Mouse (Mus musculus): ENCODE measurements around the gene Jam3. TPM values are rescaled to one million over a fixed set of nuclear protein-coding genes. Genes with fewer than 3 reads are reported as not detected.

Jam3 gene
- polyA plus RNA-seq, 1 experiment, result 2.5 TPM

DNA sequence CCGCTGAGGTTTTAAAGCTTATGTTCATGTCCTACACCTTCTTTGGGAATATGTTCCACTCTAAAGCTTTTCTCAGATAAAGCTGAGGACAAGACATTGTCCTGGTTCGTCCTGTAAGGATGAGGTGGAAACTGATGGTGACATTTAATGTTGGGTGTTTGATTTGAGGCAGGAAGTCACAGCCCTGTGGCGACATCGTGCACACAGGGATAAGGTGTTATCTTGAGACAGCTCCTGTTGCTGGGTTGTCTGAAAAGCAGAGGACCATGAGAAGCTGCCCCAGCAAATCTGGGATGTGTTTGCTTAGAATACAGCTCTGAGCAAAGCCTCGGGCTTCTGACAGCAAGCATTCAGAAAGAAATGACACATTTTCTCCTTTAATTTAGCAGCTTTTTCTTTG, 69.0 kb downstream of the Jam3 start:
- Histone ChIP-seq H3K4me3 (ENCODE audit: control insufficient read depth, insufficient read depth, low read length) (no peak overlapping the region), H3K36me3 (ENCODE audit: control insufficient read depth, insufficient read depth, low read length) (peaks cover 85% of the 10 kb centered on the region), H3K27ac (ENCODE audit: control insufficient read depth, insufficient read depth, low read length) (no peak overlapping the region), H3K4me1 (replicated peaks; ENCODE audit: control insufficient read depth, insufficient read depth, low read length) (no peaks in the 10 kb centered on the region), H3K27me3 (ENCODE audit: control insufficient read depth, insufficient read depth, low read length) (no peaks in the 10 kb centered on the region)
- no peak for DNase-seq
- WGBS, result 96% methylated on average over 5 of the region's 5 CpGs
- TF ChIP-seq CTCF (IDR thresholded peaks at IDR 0.05; ENCODE audit: borderline replicate concordance, control insufficient read depth, extremely low read depth, insufficient read depth, low read length, poor library complexity), result no peak
- TF ChIP-seq POLR2A (IDR thresholded peaks at IDR 0.05; ENCODE audit: control insufficient read depth, extremely low read depth, insufficient read depth, low read length, poor library complexity), result no peak

DNA sequence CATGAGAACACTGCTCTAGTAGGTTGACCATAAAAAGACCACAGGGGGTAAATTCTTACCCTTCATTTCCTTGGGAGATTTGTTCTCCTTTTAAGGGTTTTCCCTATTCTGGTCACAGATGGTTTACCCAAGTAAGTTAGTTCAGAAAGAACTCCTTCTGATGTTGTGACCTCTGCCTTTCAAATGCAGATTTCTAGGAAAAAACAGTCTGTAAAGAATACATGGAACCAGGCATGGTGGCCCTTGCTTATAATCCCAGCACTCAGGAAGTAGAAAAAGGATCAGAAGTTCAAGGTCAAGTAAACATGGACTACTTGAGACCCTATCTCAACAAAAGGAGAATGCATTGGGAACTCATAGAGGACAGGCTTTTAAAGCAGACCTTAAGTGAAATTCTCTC, 79.4 kb downstream of the Jam3 start:
- H3K36me3 ChIP-seq (ENCODE audit: control insufficient read depth, insufficient read depth, low read length), result peaks cover 55% of the 10 kb centered on the region
- DNase-seq, result no peak
- no peaks in the 10 kb centered on the region for H3K4me1 ChIP-seq (replicated peaks; ENCODE audit: control insufficient read depth, insufficient read depth, low read length)
- TF ChIP-seq CTCF (IDR thresholded peaks at IDR 0.05; ENCODE audit: borderline replicate concordance, control insufficient read depth, extremely low read depth, insufficient read depth, low read length, poor library complexity) (no peak), POLR2A (IDR thresholded peaks at IDR 0.05; ENCODE audit: control insufficient read depth, extremely low read depth, insufficient read depth, low read length, poor library complexity) (no peak)
- H3K27me3 ChIP-seq (ENCODE audit: control insufficient read depth, insufficient read depth, low read length), result no peaks in the 10 kb centered on the region
- no peak overlapping the region for H3K27ac ChIP-seq (ENCODE audit: control insufficient read depth, insufficient read depth, low read length)
- no peak overlapping the region for H3K4me3 ChIP-seq (ENCODE audit: control insufficient read depth, insufficient read depth, low read length)

DNA sequence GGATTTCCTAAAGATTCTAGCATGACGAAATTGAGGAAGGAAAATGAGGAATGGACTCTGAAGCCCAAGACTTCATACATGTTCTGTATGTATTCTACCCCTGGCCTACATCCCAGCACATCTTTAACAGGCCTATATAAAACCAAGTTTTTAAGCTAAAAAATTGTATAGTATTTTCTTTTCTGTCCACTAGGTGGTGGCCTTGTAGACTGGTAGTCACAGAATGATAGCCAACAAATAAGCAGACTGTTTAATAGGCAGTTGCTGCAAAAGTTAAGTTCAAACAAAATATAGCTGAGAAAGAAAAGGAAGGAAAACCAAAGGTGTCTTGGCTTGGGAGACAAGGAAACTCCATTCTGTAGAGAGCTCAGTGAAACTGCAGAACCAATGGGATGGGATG, 80.5 kb downstream of the Jam3 start:
- 92% methylated on average over 1 of the region's 1 CpGs for WGBS
- TF ChIP-seq CTCF (IDR thresholded peaks at IDR 0.05; ENCODE audit: borderline replicate concordance, control insufficient read depth, extremely low read depth, insufficient read depth, low read length, poor library complexity), result no peak
- no peak for TF ChIP-seq POLR2A (IDR thresholded peaks at IDR 0.05; ENCODE audit: control insufficient read depth, extremely low read depth, insufficient read depth, low read length, poor library complexity)
- peaks cover 61% of the 10 kb centered on the region for H3K36me3 ChIP-seq (ENCODE audit: control insufficient read depth, insufficient read depth, low read length)
- no peak for DNase-seq
- no peaks in the 10 kb centered on the region for H3K4me1 ChIP-seq (replicated peaks; ENCODE audit: control insufficient read depth, insufficient read depth, low read length)
- H3K27ac ChIP-seq (ENCODE audit: control insufficient read depth, insufficient read depth, low read length), result no peak overlapping the region
- no peak overlapping the region for H3K4me3 ChIP-seq (ENCODE audit: control insufficient read depth, insufficient read depth, low read length)
- H3K27me3 ChIP-seq (ENCODE audit: control insufficient read depth, insufficient read depth, low read length), result no peaks in the 10 kb centered on the region

DNA sequence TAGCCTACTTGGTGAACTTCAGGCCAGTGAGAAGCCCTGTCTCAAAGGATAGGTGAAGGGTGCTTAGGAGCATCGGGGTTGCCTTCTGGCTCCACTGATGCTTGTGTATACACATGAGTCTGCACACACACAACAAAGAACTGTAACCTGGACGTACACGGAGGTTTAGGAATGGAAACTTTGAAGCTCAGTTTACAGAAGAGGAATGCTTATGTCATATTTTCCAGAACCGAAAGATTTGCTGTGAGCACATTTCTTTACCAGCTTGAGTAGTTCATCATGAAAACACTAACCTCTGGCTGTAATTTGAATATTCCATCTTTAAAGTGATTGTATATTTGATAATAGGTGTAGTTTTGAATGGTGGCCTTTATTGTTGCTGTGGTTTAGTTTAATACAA, 84.3 kb downstream of the Jam3 start:
- Histone ChIP-seq H3K36me3 (ENCODE audit: control insufficient read depth, insufficient read depth, low read length) (peaks cover 84% of the 10 kb centered on the region), H3K27me3 (ENCODE audit: control insufficient read depth, insufficient read depth, low read length) (no peaks in the 10 kb centered on the region), H3K4me1 (replicated peaks; ENCODE audit: control insufficient read depth, insufficient read depth, low read length) (no peaks in the 10 kb centered on the region), H3K4me3 (ENCODE audit: control insufficient read depth, insufficient read depth, low read length) (no peak overlapping the region), H3K27ac (ENCODE audit: control insufficient read depth, insufficient read depth, low read length) (no peak overlapping the region)
- 96% methylated on average over 4 of the region's 4 CpGs for WGBS
- no peak for TF ChIP-seq CTCF (IDR thresholded peaks at IDR 0.05; ENCODE audit: borderline replicate concordance, control insufficient read depth, extremely low read depth, insufficient read depth, low read length, poor library complexity)
- TF ChIP-seq POLR2A (IDR thresholded peaks at IDR 0.05; ENCODE audit: control insufficient read depth, extremely low read depth, insufficient read depth, low read length, poor library complexity), result no peak
- no peak for DNase-seq

DNA sequence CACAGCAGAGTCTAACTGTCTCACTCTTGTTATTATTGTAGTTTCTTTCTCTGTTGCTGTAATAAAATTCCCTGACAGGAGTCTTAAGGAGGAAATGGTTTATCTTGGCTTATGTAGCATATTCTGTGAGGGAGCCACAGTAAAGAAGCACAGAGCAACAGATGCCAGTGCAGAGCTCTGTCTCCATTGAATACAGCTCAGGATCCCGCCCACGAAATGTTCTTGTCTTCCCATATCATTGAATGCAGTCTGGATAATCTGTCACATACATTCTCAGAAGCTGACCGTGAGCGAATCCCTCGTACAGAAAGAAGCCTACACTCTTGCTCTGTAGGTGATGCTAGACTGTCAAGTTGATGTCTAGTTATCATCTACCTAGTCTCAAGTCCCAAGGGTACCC, 96.9 kb downstream of the Jam3 start:
- H3K36me3 ChIP-seq (ENCODE audit: control insufficient read depth, insufficient read depth, low read length), result peaks cover 88% of the 10 kb centered on the region
- no peak overlapping the region for H3K27ac ChIP-seq (ENCODE audit: control insufficient read depth, insufficient read depth, low read length)
- 98% methylated on average over 5 of the region's 5 CpGs for WGBS
- H3K4me3 ChIP-seq (ENCODE audit: control insufficient read depth, insufficient read depth, low read length), result no peak overlapping the region
- H3K4me1 ChIP-seq (replicated peaks; ENCODE audit: control insufficient read depth, insufficient read depth, low read length), result no peaks in the 10 kb centered on the region
- H3K27me3 ChIP-seq (ENCODE audit: control insufficient read depth, insufficient read depth, low read length), result no peaks in the 10 kb centered on the region
- DNase-seq, result no peak
- TF ChIP-seq CTCF (IDR thresholded peaks at IDR 0.05; ENCODE audit: borderline replicate concordance, control insufficient read depth, extremely low read depth, insufficient read depth, low read length, poor library complexity) (no peak), POLR2A (IDR thresholded peaks at IDR 0.05; ENCODE audit: control insufficient read depth, extremely low read depth, insufficient read depth, low read length, poor library complexity) (no peak)

DNA sequence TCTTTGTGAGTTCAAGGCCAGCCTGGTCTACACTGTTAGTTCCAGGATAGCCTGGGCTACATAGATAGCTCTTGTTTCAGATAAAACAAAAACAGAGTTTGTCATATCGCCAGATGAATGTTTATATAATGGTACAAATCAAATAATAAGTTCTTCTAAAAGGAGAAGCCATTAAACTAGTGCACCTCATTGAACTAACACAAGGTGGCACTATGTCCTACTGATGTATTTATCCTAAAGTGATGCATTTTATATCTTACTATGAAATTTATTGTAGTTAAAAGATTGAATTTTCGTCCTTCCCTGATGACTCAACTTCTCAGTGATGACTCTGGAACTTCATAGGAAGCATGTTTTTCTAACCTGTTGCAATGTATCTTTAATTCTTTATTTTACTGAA, 105.7 kb downstream of the Jam3 start:
- no peak for DNase-seq
- no peak overlapping the region for H3K27ac ChIP-seq (ENCODE audit: control insufficient read depth, insufficient read depth, low read length)
- H3K4me3 ChIP-seq (ENCODE audit: control insufficient read depth, insufficient read depth, low read length), result no peak overlapping the region
- 94% methylated on average over 2 of the region's 2 CpGs for WGBS
- no peaks in the 10 kb centered on the region for H3K4me1 ChIP-seq (replicated peaks; ENCODE audit: control insufficient read depth, insufficient read depth, low read length)
- TF ChIP-seq CTCF (IDR thresholded peaks at IDR 0.05; ENCODE audit: borderline replicate concordance, control insufficient read depth, extremely low read depth, insufficient read depth, low read length, poor library complexity) (no peak), POLR2A (IDR thresholded peaks at IDR 0.05; ENCODE audit: control insufficient read depth, extremely low read depth, insufficient read depth, low read length, poor library complexity) (no peak)
- no peaks in the 10 kb centered on the region for H3K27me3 ChIP-seq (ENCODE audit: control insufficient read depth, insufficient read depth, low read length)
- H3K36me3 ChIP-seq (ENCODE audit: control insufficient read depth, insufficient read depth, low read length), result peaks cover 82% of the 10 kb centered on the region

Other genes starting within 250 kb of the Jam3 start
- gene Gm1110, start 232.3 kb downstream of the Jam3 start, polyA plus RNA-seq (2012; rRNA removed), result not detected in 2 replicates
- gene Acad8, start 155.9 kb downstream of the Jam3 start, polyA plus RNA-seq (2012; rRNA removed), result 14.5 and 21.5 TPM in 2 replicates
- gene Thyn1, start 155.7 kb downstream of the Jam3 start, polyA plus RNA-seq (2012; rRNA removed), result 9.4 and 9.8 TPM in 2 replicates
- gene Vps26b, start 125.4 kb downstream of the Jam3 start, polyA plus RNA-seq (2012; rRNA removed), result 69.6 and 82.1 TPM in 2 replicates
- gene Ncapd3, start 125.2 kb downstream of the Jam3 start, polyA plus RNA-seq (2012; rRNA removed), result 75.5 and 82.4 TPM in 2 replicates
- 0.87 and 1.0 TPM in 2 replicates for gene Igsf9b, start 143.8 kb upstream of the Jam3 start, polyA plus RNA-seq (2012; rRNA removed)
- 0.43 TPM in 1 of 2 replicates, not detected in the other for gene Spata19, start 241.4 kb upstream of the Jam3 start, polyA plus RNA-seq (2012; rRNA removed)